Mouse (Mus musculus) megakaryocyte-erythroid progenitor cell, adult 5-6 weeks (primary cell): ENCODE measurements around the gene Olfr1466. TPM values are rescaled to one million over a fixed set of nuclear protein-coding genes. Genes with fewer than 3 reads are reported as not detected.

Source experiments
- ATAC-seq: replicated peaks from 2 replicates; pipeline ENCODE4 v1.8.0; 2016; ENCODE audit warnings: mild to moderate bottlenecking, inconsistent platforms; ENCODE audit not compliant: severe bottlenecking, poor library complexity, low FRiP score, low TSS enrichment
- total RNA-seq, 2 experiments: library from RNA; stranded (forward) in 1 of 2; stranded (reverse) in 1 of 2; fragments of 200-1000, 215-1000 nt in 1 of 2; fragments of >200 nt in 1 of 2; fragmentation: Nextera tagmentation in 1 of 2; gene quantifications; 2 replicates each; pipeline ENCODE4 v1.2.3; 2014 to 2017

Olfr1466 gene
- total RNA-seq (2014; fragmentation: Nextera tagmentation), result not detected in 2 replicates
- total RNA-seq (2017), result not detected in 2 replicates

- no peak for ATAC-seq
Observed at GRCm38 (mm10) chr19:13338562-13338961, at the start of gene Olfr1466. Gene Olfr1466, plus strand, starts transcription at chr19:13338862.

GRCm38 (mm10) chr19:13315441-13315840 lies 23.2 kb upstream of the Olfr1466 start, which contains the start of gene Olfr1465:
Gene Olfr1465, minus strand, starts transcription at chr19:13315541.
- no peak for ATAC-seq

GRCm38 (mm10) chr19:13361936-13362335 lies 23.3 kb downstream of the Olfr1466 start, which contains the start of gene Olfr1467:
Gene Olfr1467, plus strand, starts transcription at chr19:13362236.
- ATAC-seq, result no peak

Other genes with a start within 250 kb of the Olfr1466 start
- gene Olfr1457, start 241.0 kb upstream of the Olfr1466 start, total RNA-seq (2014; fragmentation: Nextera tagmentation), result not detected in 2 replicates
- gene Olfr1457, start 241.0 kb upstream of the Olfr1466 start, total RNA-seq (2017), result not detected in 2 replicates
- not detected in 2 replicates for gene Olfr1458, start 232.1 kb upstream of the Olfr1466 start, total RNA-seq (2014; fragmentation: Nextera tagmentation)
- gene Olfr1458, start 232.1 kb upstream of the Olfr1466 start, total RNA-seq (2017), result not detected in 2 replicates
- gene Olfr1459, start 189.3 kb upstream of the Olfr1466 start, total RNA-seq (2014; fragmentation: Nextera tagmentation), result not detected in 2 replicates
- gene Olfr1459, start 189.3 kb upstream of the Olfr1466 start, total RNA-seq (2017), result not detected in 2 replicates
- gene Olfr1461, start 175.9 kb upstream of the Olfr1466 start, total RNA-seq (2014; fragmentation: Nextera tagmentation), result not detected in 2 replicates
- gene Olfr1461, start 175.9 kb upstream of the Olfr1466 start, total RNA-seq (2017), result not detected in 2 replicates
- gene Olfr1462, start 153.1 kb upstream of the Olfr1466 start, total RNA-seq (2014; fragmentation: Nextera tagmentation), result not detected in 2 replicates
- not detected in 2 replicates for gene Olfr1462, start 153.1 kb upstream of the Olfr1466 start, total RNA-seq (2017)
- not detected in 2 replicates for gene Olfr1463, start 107.5 kb upstream of the Olfr1466 start, total RNA-seq (2014; fragmentation: Nextera tagmentation)
- gene Olfr1463, start 107.5 kb upstream of the Olfr1466 start, total RNA-seq (2017), result not detected in 2 replicates
- not detected in 2 replicates for gene Olfr1465, start 23.3 kb upstream of the Olfr1466 start, total RNA-seq (2014; fragmentation: Nextera tagmentation)
- not detected in 2 replicates for gene Olfr1465, start 23.3 kb upstream of the Olfr1466 start, total RNA-seq (2017)
- not detected in 2 replicates for gene Olfr1467, start 23.4 kb downstream of the Olfr1466 start, total RNA-seq (2014; fragmentation: Nextera tagmentation)
- not detected in 2 replicates for gene Olfr1467, start 23.4 kb downstream of the Olfr1466 start, total RNA-seq (2017)
- not detected in 2 replicates for gene Olfr1469, start 69.0 kb downstream of the Olfr1466 start, total RNA-seq (2014; fragmentation: Nextera tagmentation)
- gene Olfr1469, start 69.0 kb downstream of the Olfr1466 start, total RNA-seq (2017), result not detected in 2 replicates
- gene Olfr1471, start 104.5 kb downstream of the Olfr1466 start, total RNA-seq (2014; fragmentation: Nextera tagmentation), result not detected in 2 replicates
- not detected in 2 replicates for gene Olfr1471, start 104.5 kb downstream of the Olfr1466 start, total RNA-seq (2017)
- gene Olfr1472, start 117.2 kb downstream of the Olfr1466 start, total RNA-seq (2014; fragmentation: Nextera tagmentation), result not detected in 2 replicates
- not detected in 2 replicates for gene Olfr1472, start 117.2 kb downstream of the Olfr1466 start, total RNA-seq (2017)
- not detected in 2 replicates for gene Olfr1474, start 130.7 kb downstream of the Olfr1466 start, total RNA-seq (2014; fragmentation: Nextera tagmentation)
- gene Olfr1474, start 130.7 kb downstream of the Olfr1466 start, total RNA-seq (2017), result not detected in 2 replicates
- gene Olfr1475, start 141.3 kb downstream of the Olfr1466 start, total RNA-seq (2014; fragmentation: Nextera tagmentation), result not detected in 2 replicates
- gene Olfr1475, start 141.3 kb downstream of the Olfr1466 start, total RNA-seq (2017), result not detected in 2 replicates
- gene Olfr1477, start 161.7 kb downstream of the Olfr1466 start, total RNA-seq (2014; fragmentation: Nextera tagmentation), result not detected in 2 replicates
- gene Olfr1477, start 161.7 kb downstream of the Olfr1466 start, total RNA-seq (2017), result not detected in 2 replicates
- gene Olfr1480, start 189.1 kb downstream of the Olfr1466 start, total RNA-seq (2014; fragmentation: Nextera tagmentation), result not detected in 2 replicates
- gene Olfr1480, start 189.1 kb downstream of the Olfr1466 start, total RNA-seq (2017), result not detected in 2 replicates
- not detected in 2 replicates for gene Olfr1484, start 244.6 kb downstream of the Olfr1466 start, total RNA-seq (2014; fragmentation: Nextera tagmentation)
- not detected in 2 replicates for gene Olfr1484, start 244.6 kb downstream of the Olfr1466 start, total RNA-seq (2017)